Mouse (Mus musculus): ENCODE data around the gene Olfr153. TPM values are rescaled to one million over a fixed set of nuclear protein-coding genes. Genes with fewer than 3 reads are reported as not detected.
"Not testable (repeated sequence)": the region's sequence is repeated elsewhere in the genome, so short reads cannot be mapped to it uniquely, and the experiment has no call there.

Gene Olfr153
- polyA plus RNA-seq (2012; rRNA removed), result not detected in 2 replicates

- Histone ChIP-seq H3K36me3 (ENCODE audit: control insufficient read depth, insufficient read depth, low read length) (no peaks in the 10 kb centered on the region), H3K4me1 (replicated peaks; ENCODE audit: control insufficient read depth, insufficient read depth, low read length) (no peaks in the 10 kb centered on the region), H3K4me3 (ENCODE audit: control insufficient read depth, insufficient read depth, low read length) (no peak within 1 kb of the TSS), H3K27me3 (ENCODE audit: control insufficient read depth, insufficient read depth, low read length) (no peaks in the 10 kb centered on the region), H3K27ac (ENCODE audit: control insufficient read depth, insufficient read depth, low read length) (no peak within 1 kb of the TSS)
- TF ChIP-seq POLR2A (IDR thresholded peaks at IDR 0.05; ENCODE audit: control insufficient read depth, extremely low read depth, insufficient read depth, low read length, poor library complexity) (no peak), CTCF (IDR thresholded peaks at IDR 0.05; ENCODE audit: borderline replicate concordance, control insufficient read depth, extremely low read depth, insufficient read depth, low read length, poor library complexity) (no peak)
- DNase-seq, result no peak
Observed at GRCm38 (mm10) chr2:87531496-87531895, at the start of gene Olfr153. Olfr153 (plus strand) TSS chr2:87531796.

- Histone ChIP-seq H3K4me3 (ENCODE audit: control insufficient read depth, insufficient read depth, low read length) (no peak overlapping the region), H3K36me3 (ENCODE audit: control insufficient read depth, insufficient read depth, low read length) (no peaks in the 10 kb centered on the region), H3K4me1 (replicated peaks; ENCODE audit: control insufficient read depth, insufficient read depth, low read length) (no peaks in the 10 kb centered on the region), H3K27me3 (ENCODE audit: control insufficient read depth, insufficient read depth, low read length) (no peaks in the 10 kb centered on the region), H3K27ac (ENCODE audit: control insufficient read depth, insufficient read depth, low read length) (no peak overlapping the region)
- TF ChIP-seq POLR2A (IDR thresholded peaks at IDR 0.05; ENCODE audit: control insufficient read depth, extremely low read depth, insufficient read depth, low read length, poor library complexity) (no peak), CTCF (IDR thresholded peaks at IDR 0.05; ENCODE audit: borderline replicate concordance, control insufficient read depth, extremely low read depth, insufficient read depth, low read length, poor library complexity) (no peak)
- 73% methylated on average over 2 of the region's 2 CpGs for WGBS
- DNase-seq, result no peak
Observed at GRCm38 (mm10) chr2:87482276-87482675, 49.3 kb upstream of the Olfr153 start.

GRCm38 (mm10) chr2:87496993-87497392, 34.6 kb upstream of the Olfr153 start, which contains the start of gene Pramel7:
Pramel7 (minus strand) TSS chr2:87497093.
- not testable (repeated sequence) for DNase-seq; H3K36me3 ChIP-seq (ENCODE audit: control insufficient read depth, insufficient read depth, low read length); H3K4me3 ChIP-seq (ENCODE audit: control insufficient read depth, insufficient read depth, low read length); H3K27me3 ChIP-seq (ENCODE audit: control insufficient read depth, insufficient read depth, low read length); H3K27ac ChIP-seq (ENCODE audit: control insufficient read depth, insufficient read depth, low read length); H3K4me1 ChIP-seq (replicated peaks; ENCODE audit: control insufficient read depth, insufficient read depth, low read length)
- WGBS, result 84% methylated on average over 4 of the region's 5 CpGs

- Histone ChIP-seq H3K36me3 (ENCODE audit: control insufficient read depth, insufficient read depth, low read length) (no peaks in the 10 kb centered on the region), H3K4me1 (replicated peaks; ENCODE audit: control insufficient read depth, insufficient read depth, low read length) (no peaks in the 10 kb centered on the region), H3K4me3 (ENCODE audit: control insufficient read depth, insufficient read depth, low read length) (no peak within 1 kb of the TSS), H3K27me3 (ENCODE audit: control insufficient read depth, insufficient read depth, low read length) (no peaks in the 10 kb centered on the region), H3K27ac (ENCODE audit: control insufficient read depth, insufficient read depth, low read length) (no peak within 1 kb of the TSS)
- 90% methylated on average over 6 of the region's 6 CpGs for WGBS
- no peak for DNase-seq
- TF ChIP-seq CTCF (IDR thresholded peaks at IDR 0.05; ENCODE audit: borderline replicate concordance, control insufficient read depth, extremely low read depth, insufficient read depth, low read length, poor library complexity), result no peak
- no peak for TF ChIP-seq POLR2A (IDR thresholded peaks at IDR 0.05; ENCODE audit: control insufficient read depth, extremely low read depth, insufficient read depth, low read length, poor library complexity)
Observed at GRCm38 (mm10) chr2:87506265-87506664, 25.3 kb upstream of the Olfr153 start, which contains the start of gene Pramel6. Pramel6 (plus strand) TSS chr2:87506565.

GRCm38 (mm10) chr2:87515046-87515445, 16.6 kb upstream of the Olfr153 start:
- H3K36me3 ChIP-seq (ENCODE audit: control insufficient read depth, insufficient read depth, low read length), result no peaks in the 10 kb centered on the region
- no peak overlapping the region for H3K4me3 ChIP-seq (ENCODE audit: control insufficient read depth, insufficient read depth, low read length)
- 89% methylated on average over 2 of the region's 2 CpGs for WGBS

GRCm38 (mm10) chr2:87515457-87516060, 16.0 kb upstream of the Olfr153 start:
- H3K4me1 ChIP-seq (replicated peaks; ENCODE audit: control insufficient read depth, insufficient read depth, low read length), result no peaks in the 10 kb centered on the region
- DNase-seq, result no peak
- no peak overlapping the region for H3K4me3 ChIP-seq (ENCODE audit: control insufficient read depth, insufficient read depth, low read length)
- H3K36me3 ChIP-seq (ENCODE audit: control insufficient read depth, insufficient read depth, low read length), result no peaks in the 10 kb centered on the region
- WGBS, result 77% methylated on average over 8 of the region's 8 CpGs
- H3K27ac ChIP-seq (ENCODE audit: control insufficient read depth, insufficient read depth, low read length), result no peak overlapping the region
- no peaks in the 10 kb centered on the region for H3K27me3 ChIP-seq (ENCODE audit: control insufficient read depth, insufficient read depth, low read length)
- TF ChIP-seq POLR2A (IDR thresholded peaks at IDR 0.05; ENCODE audit: control insufficient read depth, extremely low read depth, insufficient read depth, low read length, poor library complexity) (no peak), CTCF (IDR thresholded peaks at IDR 0.05; ENCODE audit: borderline replicate concordance, control insufficient read depth, extremely low read depth, insufficient read depth, low read length, poor library complexity) (no peak)

More at GRCm38 (mm10) chr2:87515046-87515445, 16.6 kb upstream of the Olfr153 start:
- TF ChIP-seq CTCF (IDR thresholded peaks at IDR 0.05; ENCODE audit: borderline replicate concordance, control insufficient read depth, extremely low read depth, insufficient read depth, low read length, poor library complexity) (no peak), POLR2A (IDR thresholded peaks at IDR 0.05; ENCODE audit: control insufficient read depth, extremely low read depth, insufficient read depth, low read length, poor library complexity) (no peak)
- no peak for DNase-seq
- H3K4me1 ChIP-seq (replicated peaks; ENCODE audit: control insufficient read depth, insufficient read depth, low read length), result no peaks in the 10 kb centered on the region
- H3K27me3 ChIP-seq (ENCODE audit: control insufficient read depth, insufficient read depth, low read length), result no peaks in the 10 kb centered on the region
- no peak overlapping the region for H3K27ac ChIP-seq (ENCODE audit: control insufficient read depth, insufficient read depth, low read length)

GRCm38 (mm10) chr2:87516581-87516980, 15.0 kb upstream of the Olfr153 start:
- no peak for DNase-seq
- TF ChIP-seq POLR2A (IDR thresholded peaks at IDR 0.05; ENCODE audit: control insufficient read depth, extremely low read depth, insufficient read depth, low read length, poor library complexity), result no peak
- TF ChIP-seq CTCF (IDR thresholded peaks at IDR 0.05; ENCODE audit: borderline replicate concordance, control insufficient read depth, extremely low read depth, insufficient read depth, low read length, poor library complexity), result no peak
- no peaks in the 10 kb centered on the region for H3K27me3 ChIP-seq (ENCODE audit: control insufficient read depth, insufficient read depth, low read length)
- no peaks in the 10 kb centered on the region for H3K4me1 ChIP-seq (replicated peaks; ENCODE audit: control insufficient read depth, insufficient read depth, low read length)
- no peak overlapping the region for H3K4me3 ChIP-seq (ENCODE audit: control insufficient read depth, insufficient read depth, low read length)
- 88% methylated on average over 3 of the region's 3 CpGs for WGBS
- H3K36me3 ChIP-seq (ENCODE audit: control insufficient read depth, insufficient read depth, low read length), result no peaks in the 10 kb centered on the region
- H3K27ac ChIP-seq (ENCODE audit: control insufficient read depth, insufficient read depth, low read length), result no peak overlapping the region
